Mouse (Mus musculus) kidney, postnatal 0 days (tissue): Measurements from ENCODE around the gene Plxna1. TPM values are rescaled to one million over a fixed set of nuclear protein-coding genes. Genes with fewer than 3 reads are reported as not detected.

Experiments
- ATAC-seq: fragments of 200-750 bp; cut with Nextera tagmentation; replicated peaks from 2 replicates; pipeline ENCODE4 v1.8.0; 2017; ENCODE audit warnings: low read depth, moderate number of reproducible peaks, moderate TSS enrichment, moderate library complexity; ENCODE audit not compliant: low FRiP score
- DNase-seq: peaks from one replicate; pipeline ENCODE4 v3.0.0-alpha.2; 2016; ENCODE audit warnings: low spot score
- H3K27ac ChIP-seq: fragments of 300-500 bp; sonication (generic); 2 replicates; pipeline ENCODE4 v1.5.1; 2014; ENCODE audit warnings: mild to moderate bottlenecking
- H3K27me3 ChIP-seq: fragments of 300-500 bp; sonication (generic); 2 replicates; pipeline ENCODE4 v1.6.1; 2014; ENCODE audit warnings: low read length, mixed read lengths; ENCODE audit not compliant: insufficient read depth
- H3K36me3 ChIP-seq: fragments of 300-500 bp; sonication (generic); 2 replicates; pipeline ENCODE4 v1.6.1; 2014; ENCODE audit warnings: low read length, mixed read lengths; ENCODE audit not compliant: insufficient read depth
- H3K4me1 ChIP-seq: fragments of 300-500 bp; sonication (generic); replicated peaks from 2 replicates; pipeline ENCODE4 v1.6.1; 2014; ENCODE audit warnings: antibody characterized with exemption, low read length, mixed read lengths; ENCODE audit not compliant: insufficient read depth
- H3K4me2 ChIP-seq: fragments of 300-500 bp; sonication (generic); 2 replicates; pipeline ENCODE4 v1.6.1; 2014; ENCODE audit warnings: mild to moderate bottlenecking, low read length, moderate library complexity, mixed read lengths
- H3K4me3 ChIP-seq: fragments of 300-500 bp; sonication (generic); replicated peaks from 2 replicates; pipeline ENCODE4 v1.5.1; 2014; ENCODE audit warnings: low read depth, low read length
- H3K9ac ChIP-seq: fragments of 300-500 bp; sonication (generic); 2 replicates; pipeline ENCODE4 v1.6.1; 2014; ENCODE audit warnings: low read depth, low read length
- H3K9me3 ChIP-seq: fragments of 300-500 bp; sonication (generic); replicated peaks from 2 replicates; pipeline ENCODE4 v1.6.1; 2016; ENCODE audit warnings: low read length, inconsistent platforms, mixed read lengths
- CTCF ChIP-seq: IDR thresholded peaks from 2 replicates; pipeline ENCODE4 v1.5.1; 2016; ENCODE audit warnings: antibody characterized with exemption, low read depth, mild to moderate bottlenecking, moderate library complexity
- WGBS: fragments of 180-500 bp; shearing (Covaris S2); extraction: QIAGEN DNeasy Blood & Tissue Kit; methylation state at CpG from one replicate; pipeline ENCODE4 v1.1.7; 2014; 5-methylcytosine and 5-hydroxymethylcytosine counted together
- polyA plus RNA-seq: library from polyadenylated mRNA; unstranded; fragments of >200 nt; fragmentation: Nextera tagmentation; extraction: Ambion mirVana; gene quantifications from 2 replicates; pipeline ENCODE4 v1.2.1, GENCODE M21; 2015

Gene Plxna1
- polyA plus RNA-seq, 1 experiment from 2014 or later = 16.9 TPM

GRCm38 (mm10) chr6:89327746-89328491 lies 34.5 kb downstream of the Plxna1 start:
- H3K9me3 ChIP-seq = no peaks in the 10 kb centered on the region
- ATAC-seq (no peak), DNase-seq (no peak)
- 61% methylated on average over 15 of the region's 15 CpGs for WGBS
- no peaks in the 10 kb centered on the region for H3K27me3 ChIP-seq
- no peak overlapping the region for H3K4me3 ChIP-seq
- no peak for TF ChIP-seq CTCF
- no peak overlapping the region for H3K9ac ChIP-seq
- H3K36me3 ChIP-seq = peaks cover 61% of the 10 kb centered on the region
- H3K4me1 ChIP-seq = no peaks in the 10 kb centered on the region
- no peak overlapping the region for H3K4me2 ChIP-seq
- 0 out of 2 replicates have a peak overlapping the region, but pooled peaks have one; percentile 11 for H3K27ac ChIP-seq

GRCm38 (mm10) chr6:89324842-89325241 lies 37.6 kb downstream of the Plxna1 start:
- Histone ChIP-seq H3K4me2 (no peak overlapping the region), H3K9me3 (no peaks in the 10 kb centered on the region), H3K4me1 (no peaks in the 10 kb centered on the region), H3K36me3 (peaks cover 63% of the 10 kb centered on the region), H3K27ac (no peak overlapping the region), H3K4me3 (no peak overlapping the region), H3K9ac (no peak overlapping the region), H3K27me3 (no peaks in the 10 kb centered on the region)
- no peak for ATAC-seq
- WGBS = 92% methylated on average over 4 of the region's 4 CpGs
- TF ChIP-seq CTCF = no peak
- DNase-seq = no peak

GRCm38 (mm10) chr6:89315263-89315662 lies 47.2 kb downstream of the Plxna1 start:
- no peak for ATAC-seq
- DNase-seq = no peak
- no peak overlapping the region for H3K27ac ChIP-seq

GRCm38 (mm10) chr6:89311518-89311917 lies 50.9 kb downstream of the Plxna1 start:
- H3K36me3 ChIP-seq = no peaks in the 10 kb centered on the region
- no peak overlapping the region for H3K27ac ChIP-seq
- no peak overlapping the region for H3K4me3 ChIP-seq
- no peak for ATAC-seq
- no peak overlapping the region for H3K4me2 ChIP-seq
- no peak overlapping the region for H3K9ac ChIP-seq
- no peaks in the 10 kb centered on the region for H3K4me1 ChIP-seq
- H3K9me3 ChIP-seq = no peaks in the 10 kb centered on the region
- no peak for TF ChIP-seq CTCF
- H3K27me3 ChIP-seq = no peaks in the 10 kb centered on the region
- WGBS = 54% methylated on average over 2 of the region's 2 CpGs
- DNase-seq = no peak

More at GRCm38 (mm10) chr6:89315263-89315662, 47.2 kb downstream of the Plxna1 start:
- 24% methylated on average over 4 of the region's 4 CpGs for WGBS
- Histone ChIP-seq H3K4me2 (no peak overlapping the region), H3K27me3 (no peaks in the 10 kb centered on the region), H3K9me3 (no peaks in the 10 kb centered on the region), H3K4me3 (no peak overlapping the region), H3K4me1 (no peaks in the 10 kb centered on the region), H3K9ac (no peak overlapping the region), H3K36me3 (peaks cover 21% of the 10 kb centered on the region)
- TF ChIP-seq CTCF = no peak

- no peak overlapping the region for H3K4me3 ChIP-seq
- no peak for ATAC-seq
- no peak overlapping the region for H3K9ac ChIP-seq
- H3K4me1 ChIP-seq = no peaks in the 10 kb centered on the region
- H3K4me2 ChIP-seq = no peak overlapping the region
- DNase-seq = no peak
- WGBS = 54% methylated on average over 9 of the region's 9 CpGs
- H3K27me3 ChIP-seq = no peaks in the 10 kb centered on the region
- no peaks in the 10 kb centered on the region for H3K9me3 ChIP-seq
- H3K27ac ChIP-seq = no peak overlapping the region
- H3K36me3 ChIP-seq = no peaks in the 10 kb centered on the region
- no peak for TF ChIP-seq CTCF
These were observed 52.2 kb downstream of the Plxna1 start for GRCm38 (mm10) chr6:89310236-89310635.

GRCm38 (mm10) chr6:89308213-89308973 lies 54.0 kb downstream of the Plxna1 start:
- TF ChIP-seq CTCF = no peak
- no peak overlapping the region for H3K4me2 ChIP-seq
- no peaks in the 10 kb centered on the region for H3K9me3 ChIP-seq
- ATAC-seq = no peak
- DNase-seq = no peak
- no peaks in the 10 kb centered on the region for H3K27me3 ChIP-seq
- H3K36me3 ChIP-seq = no peaks in the 10 kb centered on the region
- no peak overlapping the region for H3K27ac ChIP-seq
- WGBS = 58% methylated on average over 6 of the region's 6 CpGs
- no peaks in the 10 kb centered on the region for H3K4me1 ChIP-seq
- no peak overlapping the region for H3K9ac ChIP-seq
- H3K4me3 ChIP-seq = no peak overlapping the region
